Mouse (Mus musculus): ENCODE data around the gene Hoxa13. TPM values are rescaled to one million over a fixed set of nuclear protein-coding genes. Genes with fewer than 3 reads are reported as not detected.

Gene Hoxa13
- polyA plus RNA-seq, 1 experiment: not detected

- Histone ChIP-seq H3K36me3 (ENCODE audit: control insufficient read depth, insufficient read depth, low read length) (no peaks in the 10 kb centered on the region), H3K4me1 (replicated peaks; ENCODE audit: control insufficient read depth, insufficient read depth, low read length) (no peaks in the 10 kb centered on the region), H3K4me3 (ENCODE audit: control insufficient read depth, insufficient read depth, low read length) (no peak overlapping the region), H3K27ac (ENCODE audit: control insufficient read depth, insufficient read depth, low read length) (no peak overlapping the region), H3K27me3 (ENCODE audit: control insufficient read depth, insufficient read depth, low read length) (peaks cover 45% of the 10 kb centered on the region)
- TF ChIP-seq CTCF (IDR thresholded peaks at IDR 0.05; ENCODE audit: borderline replicate concordance, control insufficient read depth, extremely low read depth, insufficient read depth, low read length, poor library complexity) (no peak), POLR2A (IDR thresholded peaks at IDR 0.05; ENCODE audit: control insufficient read depth, extremely low read depth, insufficient read depth, low read length, poor library complexity) (no peak)
- WGBS: 17% methylated on average over 9 of the region's 9 CpGs
- DNase-seq: no peak
These were observed 5.9 kb upstream of the Hoxa13 start for GRCm38 (mm10) chr6:52266666-52266985.

- TF ChIP-seq CTCF (IDR thresholded peaks at IDR 0.05; ENCODE audit: borderline replicate concordance, control insufficient read depth, extremely low read depth, insufficient read depth, low read length, poor library complexity) (no peak), POLR2A (IDR thresholded peaks at IDR 0.05; ENCODE audit: control insufficient read depth, extremely low read depth, insufficient read depth, low read length, poor library complexity) (no peak)
- no peak overlapping the region for H3K27ac ChIP-seq (ENCODE audit: control insufficient read depth, insufficient read depth, low read length)
- H3K36me3 ChIP-seq (ENCODE audit: control insufficient read depth, insufficient read depth, low read length): no peaks in the 10 kb centered on the region
- no peak overlapping the region for H3K4me3 ChIP-seq (ENCODE audit: control insufficient read depth, insufficient read depth, low read length)
- 0 out of 2 replicates have a peak, but pooled peaks cover 2% of the 10 kb centered on the region for H3K4me1 ChIP-seq (replicated peaks; ENCODE audit: control insufficient read depth, insufficient read depth, low read length)
- no peak for DNase-seq
- H3K27me3 ChIP-seq (ENCODE audit: control insufficient read depth, insufficient read depth, low read length): peaks cover 48% of the 10 kb centered on the region
- 9% methylated on average over 19 of the region's 19 CpGs for WGBS
These were observed 5.4 kb upstream of the Hoxa13 start for GRCm38 (mm10) chr6:52265913-52266665.

GRCm38 (mm10) chr6:52265306-52265912 is 4.7 kb upstream of the Hoxa13 start:
- no peak overlapping the region for H3K4me3 ChIP-seq (ENCODE audit: control insufficient read depth, insufficient read depth, low read length)
- H3K4me1 ChIP-seq (replicated peaks; ENCODE audit: control insufficient read depth, insufficient read depth, low read length): 0 out of 2 replicates have a peak, but pooled peaks cover 3% of the 10 kb centered on the region
- no peak for DNase-seq
- H3K27ac ChIP-seq (ENCODE audit: control insufficient read depth, insufficient read depth, low read length): no peak overlapping the region
- WGBS: 8% methylated on average over 18 of the region's 18 CpGs
- peaks cover 50% of the 10 kb centered on the region for H3K27me3 ChIP-seq (ENCODE audit: control insufficient read depth, insufficient read depth, low read length)
- TF ChIP-seq POLR2A (IDR thresholded peaks at IDR 0.05; ENCODE audit: control insufficient read depth, extremely low read depth, insufficient read depth, low read length, poor library complexity) (no peak), CTCF (IDR thresholded peaks at IDR 0.05; ENCODE audit: borderline replicate concordance, control insufficient read depth, extremely low read depth, insufficient read depth, low read length, poor library complexity) (no peak)
- no peaks in the 10 kb centered on the region for H3K36me3 ChIP-seq (ENCODE audit: control insufficient read depth, insufficient read depth, low read length)

GRCm38 (mm10) chr6:52264106-52264790 is 3.6 kb upstream of the Hoxa13 start:
- Histone ChIP-seq H3K4me1 (replicated peaks; ENCODE audit: control insufficient read depth, insufficient read depth, low read length) (peaks cover 3% of the 10 kb centered on the region; the same call in 1 of the 2 replicates), H3K4me3 (ENCODE audit: control insufficient read depth, insufficient read depth, low read length) (no peak overlapping the region), H3K36me3 (ENCODE audit: control insufficient read depth, insufficient read depth, low read length) (no peaks in the 10 kb centered on the region), H3K27me3 (ENCODE audit: control insufficient read depth, insufficient read depth, low read length) (peaks cover 47% of the 10 kb centered on the region), H3K27ac (ENCODE audit: control insufficient read depth, insufficient read depth, low read length) (no peak overlapping the region)
- no peak for TF ChIP-seq CTCF (IDR thresholded peaks at IDR 0.05; ENCODE audit: borderline replicate concordance, control insufficient read depth, extremely low read depth, insufficient read depth, low read length, poor library complexity)
- no peak for TF ChIP-seq POLR2A (IDR thresholded peaks at IDR 0.05; ENCODE audit: control insufficient read depth, extremely low read depth, insufficient read depth, low read length, poor library complexity)
- no peak for DNase-seq
- 17% methylated on average over 5 of the region's 5 CpGs for WGBS

DNA sequence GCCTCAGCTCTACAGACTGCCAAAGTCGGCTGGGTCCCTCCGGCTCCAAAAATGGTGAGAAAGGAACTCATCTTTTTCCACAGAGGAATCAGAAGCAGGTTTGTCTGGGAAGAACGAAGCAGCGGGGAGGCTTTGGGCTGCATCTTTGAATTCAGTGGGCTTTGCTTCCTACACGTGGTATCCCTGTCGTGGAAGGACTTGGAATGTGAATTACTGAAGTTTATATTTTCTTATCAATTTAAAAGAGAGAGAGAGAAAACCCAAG is 2.6 kb upstream of the Hoxa13 start:
- WGBS: 8% methylated on average over 6 of the region's 6 CpGs
- H3K27me3 ChIP-seq (ENCODE audit: control insufficient read depth, insufficient read depth, low read length): peaks cover 53% of the 10 kb centered on the region
- peaks cover 3% of the 10 kb centered on the region; the same call in 1 of the 2 replicates for H3K4me1 ChIP-seq (replicated peaks; ENCODE audit: control insufficient read depth, insufficient read depth, low read length)
- no peak for TF ChIP-seq POLR2A (IDR thresholded peaks at IDR 0.05; ENCODE audit: control insufficient read depth, extremely low read depth, insufficient read depth, low read length, poor library complexity)
- TF ChIP-seq CTCF (IDR thresholded peaks at IDR 0.05; ENCODE audit: borderline replicate concordance, control insufficient read depth, extremely low read depth, insufficient read depth, low read length, poor library complexity): no peak
- DNase-seq: no peak
- H3K36me3 ChIP-seq (ENCODE audit: control insufficient read depth, insufficient read depth, low read length): no peaks in the 10 kb centered on the region
- no peak overlapping the region for H3K4me3 ChIP-seq (ENCODE audit: control insufficient read depth, insufficient read depth, low read length)
- H3K27ac ChIP-seq (ENCODE audit: control insufficient read depth, insufficient read depth, low read length): no peak overlapping the region

GRCm38 (mm10) chr6:52262463-52263320 is 2.0 kb upstream of the Hoxa13 start:
- WGBS: 9% methylated on average over 24 of the region's 24 CpGs
- Histone ChIP-seq H3K27me3 (ENCODE audit: control insufficient read depth, insufficient read depth, low read length) (peaks cover 50% of the 10 kb centered on the region), H3K4me3 (ENCODE audit: control insufficient read depth, insufficient read depth, low read length) (no peak overlapping the region), H3K27ac (ENCODE audit: control insufficient read depth, insufficient read depth, low read length) (no peak overlapping the region), H3K4me1 (replicated peaks; ENCODE audit: control insufficient read depth, insufficient read depth, low read length) (peaks cover 3% of the 10 kb centered on the region; the same call in 1 of the 2 replicates), H3K36me3 (ENCODE audit: control insufficient read depth, insufficient read depth, low read length) (no peaks in the 10 kb centered on the region)
- no peak for TF ChIP-seq POLR2A (IDR thresholded peaks at IDR 0.05; ENCODE audit: control insufficient read depth, extremely low read depth, insufficient read depth, low read length, poor library complexity)
- no peak for TF ChIP-seq CTCF (IDR thresholded peaks at IDR 0.05; ENCODE audit: borderline replicate concordance, control insufficient read depth, extremely low read depth, insufficient read depth, low read length, poor library complexity)
- no peak for DNase-seq

All from thymus, adult 2 months (tissue).